Mouse (Mus musculus) heart, postnatal 25 days (tissue): ENCODE measurements around the gene Stard3. TPM values are rescaled to one million over a fixed set of nuclear protein-coding genes. Genes with fewer than 3 reads are reported as not detected.

Experiments used
- DNase-seq: peaks from one replicate; pipeline ENCODE4 v3.0.0; 2022; ENCODE audit warnings: low spot score
- intact Hi-C: fragments of 180-260 bp; cut with DNase I; formaldehyde crosslinking; loops from one replicate; pipeline ENCODE4 v1.15.1; 2025
- total RNA-seq, 2 experiments: library from RNA; stranded (reverse); gene quantifications; 2 replicates each; pipeline ENCODE4 v1.2.3; 2021

Gene Stard3
- total RNA-seq, 2 experiments from 2014 or later: 19.7 to 24.9 TPM

- no peak for DNase-seq
- intact Hi-C loops: no loop called here
Observed at GRCm38 (mm10) chr11:98426592-98426991, 68.4 kb downstream of the Stard3 start.

DNA sequence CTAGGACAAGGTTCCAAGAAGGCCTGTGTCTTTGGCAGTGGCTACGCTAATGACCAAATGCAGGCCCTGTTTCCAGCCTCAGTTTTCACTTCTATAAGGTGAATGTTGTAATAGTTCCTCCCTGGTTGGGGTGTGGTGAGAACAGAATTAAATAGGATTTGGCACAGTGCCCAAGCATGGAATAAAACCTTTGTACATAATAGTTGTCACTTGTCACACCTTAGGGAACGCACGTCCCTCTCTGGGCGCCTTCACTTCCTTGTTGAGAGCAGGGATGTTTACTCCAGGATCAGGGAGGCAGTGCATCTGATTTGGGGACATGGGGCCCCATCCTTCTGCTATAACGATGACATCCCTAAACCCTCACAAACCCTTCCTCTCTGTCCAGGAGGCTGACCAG, 70.3 kb downstream of the Stard3 start:
- intact Hi-C loops: no loop called here
- DNase-seq: no peak

Other genes with a start within 250 kb of the Stard3 start
- 10 to 100 TPM; 21.4 to 23.1 TPM for gene Fbxl20, start 208.0 kb upstream of the Stard3 start, total RNA-seq
- gene Med1, start 165.1 kb upstream of the Stard3 start, total RNA-seq: 10 to 100 TPM; 40.0 to 40.6 TPM
- 10 to 100 TPM; 20.7 to 23.0 TPM for gene Cdk12, start 155.3 kb upstream of the Stard3 start, total RNA-seq
- gene Neurod2, start 28.7 kb upstream of the Stard3 start, total RNA-seq: not detected
- gene Ppp1r1b, start 10.0 kb upstream of the Stard3 start, total RNA-seq: 1 to 10 TPM; 5.3 to 5.8 TPM
- gene Tcap, start 25.4 kb downstream of the Stard3 start, total RNA-seq: 1,000 to 10,000 TPM; 1,084 to 2,520 TPM
- gene Pnmt, start 28.1 kb downstream of the Stard3 start, total RNA-seq: 1 to 10 TPM; 1.3 to 1.7 TPM
- gene Pgap3, start 42.1 kb downstream of the Stard3 start, total RNA-seq: 1 to 10 TPM; 8.4 to 9.3 TPM
- gene Erbb2, start 54.1 kb downstream of the Stard3 start, total RNA-seq: 1 to 10 TPM; 7.7 to 9.2 TPM
- gene Mien1, start 80.6 kb downstream of the Stard3 start, total RNA-seq: 10 to 100 TPM; 49.0 to 54.6 TPM
- gene Grb7, start 88.0 kb downstream of the Stard3 start, total RNA-seq: not detected
- gene Ikzf3, start 187.7 kb downstream of the Stard3 start, total RNA-seq: under 1 TPM; 0.44 to 0.61 TPM
- not detected for gene Zpbp2, start 192.7 kb downstream of the Stard3 start, total RNA-seq
- 10 to 100 TPM; 35.6 to 37.8 TPM for gene Ormdl3, start 229.0 kb downstream of the Stard3 start, total RNA-seq
- not detected for gene Lrrc3c, start 239.9 kb downstream of the Stard3 start, total RNA-seq